Mouse (Mus musculus) MEL (cell line): ENCODE data around the gene Lrrk1. TPM values are rescaled to one million over a fixed set of nuclear protein-coding genes. Genes with fewer than 3 reads are reported as not detected.
A peak's percentile ranks its signal among the peaks of the same experiment; 100 is the strongest.

ENCODE experiments used
- DNase-seq: peaks from one replicate; pipeline ENCODE4 v3.0.0; 2011; ENCODE audit warnings: low read depth, low spot score
- H3K27ac ChIP-seq: 2 replicates; pipeline ENCODE4 v1.5.1; 2012; ENCODE audit warnings: low read depth, mild to moderate bottlenecking, control low read depth, low read length, moderate library complexity; ENCODE audit not compliant: control insufficient read depth
- H3K27me3 ChIP-seq, 2 experiments: fragments of 150-350 bp in 1 of 2; sonication (generic) in 1 of 2; 2 replicates each; pipeline ENCODE4 v1.6.1; 2012; ENCODE audit warnings: low read length in 2 of 2, mild to moderate bottlenecking in 2 of 2, improper control_type of control experiment in 1 of 2, moderate library complexity in 1 of 2; ENCODE audit not compliant: insufficient read depth in 2 of 2, control insufficient read depth in 1 of 2
- H3K36me3 ChIP-seq, 2 experiments: 2 replicates each; pipeline ENCODE4 v1.6.1; 2012 to 2014; ENCODE audit warnings: low read length in 2 of 2, improper control_type of control experiment in 1 of 2, inconsistent platforms in 1 of 2, mild to moderate bottlenecking in 1 of 2; ENCODE audit not compliant: insufficient read depth in 2 of 2, control insufficient read depth in 1 of 2
- H3K4me1 ChIP-seq, 2 experiments: fragments of 150-350 bp in 1 of 2; sonication (generic) in 1 of 2; 2 replicates each; pipeline ENCODE4 v1.6.1; 2012; ENCODE audit warnings: low read length in 2 of 2, improper control_type of control experiment in 1 of 2, mild to moderate bottlenecking in 1 of 2; ENCODE audit not compliant: insufficient read depth in 2 of 2, control insufficient read depth in 1 of 2
- H3K4me3 ChIP-seq, 2 experiments: fragments of 150-350 bp in 1 of 2; sonication (generic) in 1 of 2; 2 replicates each; pipeline ENCODE4 v1.5.1; 2012; ENCODE audit warnings: low read depth in 2 of 2, low read length in 2 of 2, mild to moderate bottlenecking in 2 of 2, moderate library complexity in 2 of 2, control low read depth in 1 of 2, improper control_type of control experiment in 1 of 2; ENCODE audit not compliant: control insufficient read depth in 1 of 2, insufficient read depth in 1 of 2
- H3K79me2 ChIP-seq: 2 replicates; pipeline ENCODE4 v1.6.1; 2012; ENCODE audit warnings: mild to moderate bottlenecking, low read length, moderate library complexity; ENCODE audit not compliant: control insufficient read depth, poor library complexity, insufficient read depth
- H3K9ac ChIP-seq: 2 replicates; pipeline ENCODE4 v1.6.1; 2012; ENCODE audit warnings: low read depth, mild to moderate bottlenecking, control low read depth, low read length, moderate library complexity; ENCODE audit not compliant: control insufficient read depth, poor library complexity, severe bottlenecking
- H3K9me3 ChIP-seq: fragments of 150-350 bp; sonication (generic); replicated peaks from 2 replicates; pipeline ENCODE4 v1.6.1; 2012; ENCODE audit warnings: mild to moderate bottlenecking, low read length, improper control_type of control experiment, moderate library complexity; ENCODE audit not compliant: insufficient read depth
- BHLHE40 ChIP-seq: IDR thresholded peaks from 2 replicates; pipeline ENCODE4 v1.6.1; 2012; ENCODE audit warnings: low read depth, mild to moderate bottlenecking, inconsistent platforms, low read length, improper control_type of control experiment, borderline replicate concordance
- CHD2 ChIP-seq: IDR thresholded peaks from 2 replicates; pipeline ENCODE4 v1.6.1; 2011; ENCODE audit warnings: low read length, improper control_type of control experiment
- CTCF ChIP-seq, 3 experiments: IDR thresholded peaks in 2 of 3; conservative IDR thresholded peaks in 1 of 3; 2 replicates each; pipeline ENCODE4 v1.5.1; 2011 to 2012; ENCODE audit warnings: low read length in 3 of 3, low read depth in 2 of 3, mild to moderate bottlenecking in 2 of 3, improper control_type of control experiment in 1 of 3, inconsistent platforms in 1 of 3, mixed read lengths in 1 of 3, moderate library complexity in 1 of 3; ENCODE audit not compliant: control insufficient read depth in 1 of 3, insufficient read depth in 1 of 3, poor library complexity in 1 of 3, severe bottlenecking in 1 of 3
- ELF1 ChIP-seq: IDR thresholded peaks from 2 replicates; pipeline ENCODE4 v1.6.1; 2014; ENCODE audit warnings: low read depth, mild to moderate bottlenecking, inconsistent platforms, low read length, improper control_type of control experiment, moderate library complexity
- EP300 ChIP-seq, 2 experiments: IDR thresholded peaks; 2 replicates each; pipeline ENCODE4 v1.6.1; 2011; ENCODE audit warnings: improper control_type of control experiment in 2 of 2, low read length in 2 of 2, low read depth in 1 of 2, mild to moderate bottlenecking in 1 of 2
- ETS1 ChIP-seq: IDR thresholded peaks from 2 replicates; pipeline ENCODE4 v1.6.1; 2012; ENCODE audit warnings: low read depth, mild to moderate bottlenecking, inconsistent platforms, low read length, improper control_type of control experiment, moderate library complexity
- GABPA ChIP-seq: IDR thresholded peaks from 2 replicates; pipeline ENCODE4 v1.6.1; 2012; ENCODE audit warnings: low read depth, mild to moderate bottlenecking, inconsistent platforms, low read length, improper control_type of control experiment, moderate library complexity
- GATA1 ChIP-seq: IDR thresholded peaks from 2 replicates; pipeline ENCODE4 v1.6.1; 2011; ENCODE audit warnings: low read depth, low read length, improper control_type of control experiment
- HCFC1 ChIP-seq: IDR thresholded peaks from 2 replicates; pipeline ENCODE4 v1.6.1; 2012; ENCODE audit warnings: low read depth, mild to moderate bottlenecking, inconsistent platforms, low read length, improper control_type of control experiment, moderate library complexity
- JUND ChIP-seq: IDR thresholded peaks from 2 replicates; pipeline ENCODE4 v1.6.1; 2011; ENCODE audit warnings: low read depth, mild to moderate bottlenecking, improper control_type of control experiment, low read length
- KAT2A ChIP-seq: conservative IDR thresholded peaks from 2 replicates; pipeline ENCODE4 v1.6.1; 2012; ENCODE audit warnings: low read depth, low read length, improper control_type of control experiment, inconsistent platforms
- MAX ChIP-seq: IDR thresholded peaks from 2 replicates; pipeline ENCODE4 v1.6.1; 2011; ENCODE audit warnings: low read length, improper control_type of control experiment
- MAZ ChIP-seq: IDR thresholded peaks from 2 replicates; pipeline ENCODE4 v1.6.1; 2012; ENCODE audit warnings: low read depth, mild to moderate bottlenecking, inconsistent platforms, low read length, improper control_type of control experiment
- MXI1 ChIP-seq: IDR thresholded peaks from 2 replicates; pipeline ENCODE4 v1.6.1; 2011; ENCODE audit warnings: mild to moderate bottlenecking, low read depth, low read length, improper control_type of control experiment
- MYC ChIP-seq: IDR thresholded peaks from 2 replicates; pipeline ENCODE4 v1.6.1; 2011; ENCODE audit warnings: low read depth, mild to moderate bottlenecking, low read length, improper control_type of control experiment, moderate library complexity
- NRF1 ChIP-seq: IDR thresholded peaks from 2 replicates; pipeline ENCODE4 v1.6.1; 2014; ENCODE audit warnings: low read depth, mild to moderate bottlenecking, inconsistent platforms, low read length, improper control_type of control experiment, moderate library complexity; ENCODE audit not compliant: poor library complexity, insufficient read depth, severe bottlenecking
- POLR2AphosphoS5 ChIP-seq: IDR thresholded peaks from 2 replicates; pipeline ENCODE4 v1.6.1; 2012; ENCODE audit warnings: low read depth, borderline replicate concordance, mild to moderate bottlenecking, inconsistent platforms, low read length, moderate library complexity, mixed read lengths
- RCOR1 ChIP-seq: IDR thresholded peaks from 2 replicates; pipeline ENCODE4 v1.6.1; 2012; ENCODE audit warnings: low read depth, mild to moderate bottlenecking, inconsistent platforms, low read length, improper control_type of control experiment
- SIN3A ChIP-seq: IDR thresholded peaks from 2 replicates; pipeline ENCODE4 v1.6.1; 2012; ENCODE audit warnings: low read length, improper control_type of control experiment, inconsistent platforms
- SMC3 ChIP-seq: IDR thresholded peaks from 2 replicates; pipeline ENCODE4 v1.6.1; 2011; ENCODE audit warnings: low read depth, low read length, improper control_type of control experiment
- TAL1 ChIP-seq: IDR thresholded peaks from 2 replicates; pipeline ENCODE4 v1.6.1; 2012; ENCODE audit warnings: mild to moderate bottlenecking, inconsistent platforms, low read length, moderate library complexity, mixed read lengths
- TCF12 ChIP-seq: IDR thresholded peaks from 2 replicates; pipeline ENCODE4 v1.6.1; 2014; ENCODE audit warnings: low read depth, mild to moderate bottlenecking, inconsistent platforms, low read length, improper control_type of control experiment, moderate library complexity
- ZNF384 ChIP-seq: IDR thresholded peaks from 2 replicates; pipeline ENCODE4 v1.6.1; 2012; ENCODE audit warnings: low read depth, mild to moderate bottlenecking, inconsistent platforms, low read length, improper control_type of control experiment
- polyA plus RNA-seq, 2 experiments: library from polyadenylated mRNA; stranded (reverse) in 1 of 2; unstranded in 1 of 2; fragments of >175 nt in 1 of 2; fragments of >200 nt in 1 of 2; gene quantifications; 2 replicates each; pipeline versions ENCODE4 v1.2.1 to v1.2.4; 2012; ENCODE audit warnings: low replicate concordance in 2 of 2, low read depth in 1 of 2; ENCODE audit not compliant: insufficient read length in 2 of 2, insufficient read depth in 1 of 2, missing spikeins in 1 of 2
- total RNA-seq: library from RNA; depleted of rRNA; stranded (reverse); fragments of 300-350 nt; gene quantifications from 2 replicates; pipeline ENCODE4 v1.2.3, GENCODE M21; 2012

Lrrk1 gene
- total and polyA plus RNA-seq, 3 experiments = 9.1 to 19.1 TPM; not detected in 1

DNA sequence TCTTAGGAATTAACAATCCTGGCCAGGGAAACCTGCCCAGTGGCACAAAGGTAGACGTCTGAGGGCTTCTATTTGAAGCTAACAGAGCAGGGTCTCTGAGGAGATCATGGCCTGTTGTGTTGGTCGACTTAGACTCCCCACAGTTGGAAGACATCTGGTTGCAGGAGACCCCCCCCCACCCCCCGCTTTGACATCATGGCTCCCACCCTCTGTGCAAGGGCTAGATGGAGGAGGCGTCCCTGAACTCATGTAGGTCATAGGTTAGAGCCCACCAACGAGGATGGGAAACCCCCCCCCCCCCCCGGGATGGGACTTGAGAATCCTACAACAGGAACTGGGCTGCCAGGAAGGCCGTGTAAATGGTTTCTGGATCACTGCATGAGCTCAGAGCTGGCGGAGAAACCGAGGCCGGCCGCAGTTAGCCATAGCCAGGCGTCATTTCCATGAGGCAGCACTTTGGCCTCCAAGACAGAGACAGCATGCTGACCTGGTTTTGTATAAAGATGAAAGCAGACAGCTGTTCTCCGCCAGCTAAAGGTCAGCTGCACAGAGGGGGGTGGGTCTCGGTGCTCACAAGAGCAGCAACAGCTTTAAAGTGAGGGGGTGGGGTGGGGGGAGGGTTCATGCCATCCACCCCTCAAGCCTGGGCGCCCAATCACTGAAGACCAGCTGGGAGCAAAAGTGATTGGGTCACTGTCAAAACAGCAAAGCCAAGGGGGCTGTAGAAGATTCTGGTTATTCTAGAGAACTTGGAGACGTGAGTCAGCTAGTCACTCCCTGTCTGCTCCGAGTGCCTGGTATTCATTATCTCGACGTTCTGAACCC, 95.4 kb downstream of the Lrrk1 start:
- H3K9me3 ChIP-seq = no peaks in the 10 kb centered on the region
- no peak overlapping the region for H3K4me3 ChIP-seq
- peak; percentile 37 for DNase-seq
- no peak for TF ChIP-seq HCFC1
- TF ChIP-seq TAL1 = peak; percentile 62
- TF ChIP-seq EP300 (IDR thresholded peaks at IDR 0.05; ENCODE audit: low read depth in 1 of 2, low read length in 2 of 2) = 0 out of 4 replicates have a peak, but pooled peaks of 1 of the 2 experiments have one; percentile 17
- no peaks in the 10 kb centered on the region for H3K27me3 ChIP-seq
- peaks cover 2 to 3% of the 10 kb centered on the region in 2 experiments; a peak in 2 of 4 replicates for H3K4me1 ChIP-seq
- H3K9ac ChIP-seq = no peak overlapping the region
- H3K79me2 ChIP-seq = no peaks in the 10 kb centered on the region
- peaks cover 2 to 3% of the 10 kb centered on the region in 2 experiments; a peak in 2 of 4 replicates for H3K36me3 ChIP-seq
- no peak overlapping the region for H3K27ac ChIP-seq

DNA sequence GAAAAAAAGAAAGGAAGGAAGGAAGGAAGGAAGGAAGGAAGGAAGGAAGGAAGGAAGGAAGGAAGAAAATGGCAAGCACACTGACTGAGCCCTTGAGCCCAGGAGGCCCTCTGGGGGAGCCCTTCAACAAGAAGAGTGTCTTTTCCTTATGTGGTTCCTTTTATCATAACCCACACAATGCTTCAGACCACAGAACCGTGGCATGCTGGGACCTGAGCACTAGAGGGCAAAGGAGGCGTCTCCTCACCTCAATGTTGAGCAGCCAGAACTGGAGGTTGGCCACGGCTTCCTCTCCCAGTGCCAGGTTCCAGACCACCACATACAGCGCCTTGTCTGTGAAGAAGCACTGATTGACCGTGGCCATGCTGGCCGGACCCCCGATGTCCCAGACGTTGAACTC, 96.1 kb downstream of the Lrrk1 start:
- DNase-seq = peak; percentile 75
- Histone ChIP-seq H3K36me3 (peaks cover 2 to 3% of the 10 kb centered on the region in 2 experiments; a peak in 2 of 4 replicates), H3K4me3 (no peak overlapping the region)

GRCm38 (mm10) chr7:66282984-66283612, 105.1 kb downstream of the Lrrk1 start:
- Histone ChIP-seq H3K79me2 (no peaks in the 10 kb centered on the region), H3K36me3 (peaks cover 0 to 2% of the 10 kb centered on the region in 2 experiments; a peak in 1 of 4 replicates)
- no peak for TF ChIP-seq SIN3A
- TF ChIP-seq MYC = no peak
- no peak for TF ChIP-seq MAX
- no peak for TF ChIP-seq KAT2A
- TF ChIP-seq ELF1 = no peak
- TF ChIP-seq TCF12 = no peak
- TF ChIP-seq CTCF (IDR thresholded peaks at IDR 0.05 in 2 of 3, conservative IDR thresholded peaks at IDR 0.05 in 1 of 3; ENCODE audit: control insufficient read depth in 1 of 3, insufficient read depth in 1 of 3, low read depth in 2 of 3, low read length in 3 of 3, poor library complexity in 1 of 3, severe bottlenecking in 1 of 3) = no peak
- TF ChIP-seq JUND = no peak
- no peak for TF ChIP-seq POLR2AphosphoS5
- no peak for TF ChIP-seq CHD2
- no peak for TF ChIP-seq BHLHE40
- TF ChIP-seq MXI1 = no peak
- TF ChIP-seq SMC3 = no peak
- no peak for TF ChIP-seq MAZ
- no peak for TF ChIP-seq GATA1
- TF ChIP-seq ETS1 = no peak
- no peak for TF ChIP-seq ZNF384

More for the DNA sequence above, 96.1 kb downstream of the Lrrk1 start:
- no peaks in the 10 kb centered on the region for H3K9me3 ChIP-seq
- TF ChIP-seq GABPA (no peak), RCOR1 (no peak), NRF1 (no peak), ETS1 (no peak), EP300 (IDR thresholded peaks at IDR 0.05; ENCODE audit: low read depth in 1 of 2, low read length in 2 of 2) (0 out of 4 replicates have a peak, but pooled peaks of 1 of the 2 experiments have one; percentile 14), KAT2A (no peak), CTCF (IDR thresholded peaks at IDR 0.05 in 2 of 3, conservative IDR thresholded peaks at IDR 0.05 in 1 of 3; ENCODE audit: control insufficient read depth in 1 of 3, insufficient read depth in 1 of 3, low read depth in 2 of 3, low read length in 3 of 3, poor library complexity in 1 of 3, severe bottlenecking in 1 of 3) (no peak)
- TF ChIP-seq, all 39 proteins: peak for 1
- Histone ChIP-seq H3K79me2 (no peaks in the 10 kb centered on the region), H3K27ac (no peak overlapping the region), H3K9ac (no peak overlapping the region), H3K4me1 (peaks cover 2 to 3% of the 10 kb centered on the region in 2 experiments; a peak in 2 of 4 replicates), H3K27me3 (no peaks in the 10 kb centered on the region)

More at GRCm38 (mm10) chr7:66282984-66283612, 105.1 kb downstream of the Lrrk1 start:
- no peaks in the 10 kb centered on the region for H3K27me3 ChIP-seq
- DNase-seq = no peak
- H3K27ac ChIP-seq = no peak overlapping the region
- H3K4me3 ChIP-seq = no peak overlapping the region
- no peaks in the 10 kb centered on the region for H3K4me1 ChIP-seq
- H3K9me3 ChIP-seq = no peaks in the 10 kb centered on the region
- no peak overlapping the region for H3K9ac ChIP-seq
